Mouse (Mus musculus) forebrain, embryonic 15.5 days (tissue): ENCODE results near the gene Pex7. TPM values are rescaled to one million over a fixed set of nuclear protein-coding genes. Genes with fewer than 3 reads are reported as not detected.
A peak's percentile ranks its signal among the peaks of the same experiment; 100 is the strongest.

Source experiments
- ATAC-seq: fragments of 200-750 bp; cut with Nextera tagmentation; replicated peaks from 2 replicates; pipeline ENCODE4 v1.8.0; 2017; ENCODE audit warnings: mild to moderate bottlenecking, moderate TSS enrichment, moderate library complexity
- H3K27ac ChIP-seq: fragments of 300-500 bp; sonication (generic); replicated peaks from 2 replicates; pipeline ENCODE4 v1.5.1; 2015; ENCODE audit warnings: mild to moderate bottlenecking, inconsistent platforms
- H3K27me3 ChIP-seq: fragments of 300-500 bp; sonication (generic); 2 replicates; pipeline ENCODE4 v1.6.1; 2015; ENCODE audit warnings: inconsistent platforms
- H3K36me3 ChIP-seq: fragments of 300-500 bp; sonication (generic); 2 replicates; pipeline ENCODE4 v1.6.1; 2015; ENCODE audit warnings: mild to moderate bottlenecking, inconsistent platforms
- H3K4me1 ChIP-seq: fragments of 300-500 bp; sonication (generic); 2 replicates; pipeline ENCODE4 v1.6.1; 2015; ENCODE audit warnings: inconsistent platforms
- H3K4me2 ChIP-seq: fragments of 300-500 bp; sonication (generic); replicated peaks from 2 replicates; pipeline ENCODE4 v1.6.1; 2015; ENCODE audit warnings: mild to moderate bottlenecking, inconsistent platforms
- H3K4me3 ChIP-seq: fragments of 300-500 bp; sonication (generic); 2 replicates; pipeline ENCODE4 v1.5.1; 2015; ENCODE audit warnings: mild to moderate bottlenecking, inconsistent platforms
- H3K9ac ChIP-seq: fragments of 300-500 bp; sonication (generic); replicated peaks from 2 replicates; pipeline ENCODE4 v1.6.1; 2015; ENCODE audit warnings: mild to moderate bottlenecking, inconsistent platforms
- H3K9me3 ChIP-seq: fragments of 300-500 bp; sonication (generic); 2 replicates; pipeline ENCODE4 v1.6.1; 2016; ENCODE audit warnings: inconsistent platforms
- WGBS: fragments of 180-500 bp; shearing (Covaris S2); methylation state at CpG from one replicate; pipeline ENCODE4 v1.1.7; 2015; ENCODE audit warnings: mixed read lengths; 5-methylcytosine and 5-hydroxymethylcytosine counted together
- polyA plus RNA-seq: library from polyadenylated mRNA; unstranded; fragments of >200 nt; fragmentation: Nextera tagmentation; extraction: Ambion mirVana; gene quantifications from 2 replicates; pipeline ENCODE4 v1.2.1, GENCODE M21; 2015

The Pex7 gene
- polyA plus RNA-seq, 1 experiment from 2014 or later: 27.7 TPM

DNA sequence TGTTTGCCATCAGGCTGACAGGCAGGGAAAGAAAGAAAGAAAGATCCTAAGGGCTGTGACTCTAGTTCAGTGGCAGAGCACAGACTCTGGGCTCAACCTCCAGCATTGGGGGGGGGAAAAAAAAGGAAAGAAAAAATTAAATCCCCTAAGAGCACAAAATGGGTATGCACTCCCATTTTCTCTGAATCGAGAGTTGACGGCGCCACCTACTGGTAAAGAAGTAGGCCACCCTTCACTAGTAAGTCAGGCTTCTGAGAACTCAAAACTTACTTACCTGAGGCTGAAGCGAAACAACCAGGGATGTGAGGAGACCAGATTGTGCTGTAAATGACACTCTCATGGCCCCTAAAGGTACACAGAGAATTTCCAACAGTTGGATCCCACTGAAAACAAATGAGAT, 13.5 kb downstream of the Pex7 start:
- ATAC-seq: peak; percentile 46; the same call in 1 of the 2 replicates
- Histone ChIP-seq H3K27me3 (no peaks in the 10 kb centered on the region), H3K4me2 (no peak overlapping the region), H3K9me3 (no peaks in the 10 kb centered on the region), H3K9ac (no peak overlapping the region), H3K4me1 (no peaks in the 10 kb centered on the region), H3K4me3 (no peak overlapping the region), H3K36me3 (no peaks in the 10 kb centered on the region), H3K27ac (no peak overlapping the region)
- WGBS: 19% methylated on average over 4 of the region's 4 CpGs

DNA sequence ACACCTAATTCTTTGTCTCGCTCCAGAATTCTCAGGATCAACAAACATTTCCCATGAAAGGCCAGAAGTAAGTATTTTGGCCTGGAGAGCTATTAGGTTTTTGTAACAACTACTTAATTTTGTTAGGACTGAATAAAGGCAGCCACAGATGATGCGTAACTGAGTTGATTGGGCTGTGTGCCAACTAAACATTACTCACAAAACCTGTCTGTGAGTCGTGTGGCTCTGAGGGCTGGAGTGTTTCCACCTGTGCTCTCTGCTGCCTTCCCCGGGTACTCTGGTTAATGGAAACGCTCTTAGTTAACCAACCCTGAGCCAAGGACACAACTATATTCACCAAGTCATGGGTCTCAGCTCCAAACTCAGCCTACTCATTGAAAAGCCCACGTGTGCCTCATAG, 14.3 kb downstream of the Pex7 start:
- H3K4me3 ChIP-seq: no peak overlapping the region
- H3K4me1 ChIP-seq: no peaks in the 10 kb centered on the region
- no peak overlapping the region for H3K4me2 ChIP-seq
- no peaks in the 10 kb centered on the region for H3K36me3 ChIP-seq
- H3K27me3 ChIP-seq: no peaks in the 10 kb centered on the region
- no peaks in the 10 kb centered on the region for H3K9me3 ChIP-seq
- WGBS: 69% methylated on average over 6 of the region's 6 CpGs
- no peak overlapping the region for H3K9ac ChIP-seq
- ATAC-seq: no peak
- no peak overlapping the region for H3K27ac ChIP-seq

DNA sequence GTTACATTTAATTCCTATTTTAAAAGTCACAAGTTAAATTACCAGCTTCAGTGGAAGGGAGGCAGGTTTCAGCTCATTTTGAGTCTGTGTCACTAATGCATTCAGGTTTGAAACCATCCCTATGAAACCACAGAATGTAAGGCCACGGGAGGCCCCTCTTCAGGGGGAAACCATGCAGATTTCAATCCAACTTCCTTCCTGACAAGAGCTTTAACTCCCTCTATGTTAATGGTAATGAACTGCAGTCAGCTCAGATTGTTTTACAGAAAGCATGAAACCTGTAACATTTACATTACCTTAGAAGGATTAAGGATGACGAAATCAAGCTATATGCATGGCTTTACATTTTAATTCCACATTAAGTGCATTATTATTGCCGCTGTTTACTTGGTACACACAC, 15.8 kb downstream of the Pex7 start:
- no peak overlapping the region for H3K4me3 ChIP-seq
- no peaks in the 10 kb centered on the region for H3K36me3 ChIP-seq
- no peaks in the 10 kb centered on the region for H3K9me3 ChIP-seq
- H3K27me3 ChIP-seq: no peaks in the 10 kb centered on the region
- no peaks in the 10 kb centered on the region for H3K4me1 ChIP-seq
- H3K9ac ChIP-seq: no peak overlapping the region
- no peak overlapping the region for H3K27ac ChIP-seq
- 47% methylated on average over 3 of the region's 3 CpGs for WGBS
- H3K4me2 ChIP-seq: no peak overlapping the region
- ATAC-seq: no peak

DNA sequence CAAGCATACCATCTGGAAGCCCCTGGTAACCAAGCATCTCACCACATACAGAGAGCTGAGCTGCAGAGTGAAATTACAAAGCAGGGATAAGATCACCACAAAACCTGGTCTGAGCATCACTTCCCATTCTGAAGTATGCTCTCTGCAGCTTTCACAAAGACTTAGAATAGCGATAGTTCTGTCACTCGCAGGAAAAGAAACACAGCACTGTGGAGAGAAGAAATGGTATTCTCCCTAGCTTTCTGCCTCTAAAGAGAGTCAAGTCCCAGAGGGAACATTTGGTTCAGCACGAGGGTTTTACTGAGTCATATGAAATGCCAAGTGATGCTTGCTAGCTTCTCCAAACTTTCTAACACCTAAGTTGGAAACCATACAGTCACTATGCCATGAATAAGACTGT, 17.6 kb downstream of the Pex7 start:
- Histone ChIP-seq H3K36me3 (no peaks in the 10 kb centered on the region), H3K4me3 (no peak overlapping the region), H3K4me1 (no peaks in the 10 kb centered on the region), H3K9ac (no peak overlapping the region), H3K9me3 (no peaks in the 10 kb centered on the region), H3K27ac (no peak overlapping the region), H3K4me2 (no peak overlapping the region), H3K27me3 (no peaks in the 10 kb centered on the region)
- no peak for ATAC-seq
- 78% methylated on average over 3 of the region's 3 CpGs for WGBS

DNA sequence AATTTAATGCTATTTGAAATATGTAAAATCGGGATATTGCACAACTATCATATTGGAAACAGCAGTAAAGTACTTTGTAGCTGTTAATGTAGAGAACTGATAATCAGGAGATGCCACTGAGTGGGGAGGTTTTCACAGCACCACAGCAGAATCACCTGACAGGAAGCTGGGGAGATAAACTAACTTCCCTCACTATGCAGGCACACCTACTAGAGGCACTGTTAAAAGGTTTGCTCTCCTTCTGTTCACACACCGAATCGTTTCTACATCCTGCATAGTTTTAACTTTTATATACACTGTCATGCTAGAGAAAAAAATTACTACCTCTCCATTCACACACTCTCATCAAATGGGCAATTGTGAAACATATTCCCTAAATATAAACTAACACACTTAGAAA, 21.2 kb downstream of the Pex7 start:
- H3K4me1 ChIP-seq: no peaks in the 10 kb centered on the region
- WGBS: 89% methylated on average over 3 of the region's 3 CpGs
- H3K9ac ChIP-seq: no peak overlapping the region
- H3K36me3 ChIP-seq: no peaks in the 10 kb centered on the region
- no peak overlapping the region for H3K4me3 ChIP-seq
- H3K4me2 ChIP-seq: no peak overlapping the region
- H3K27ac ChIP-seq: no peak overlapping the region
- no peaks in the 10 kb centered on the region for H3K9me3 ChIP-seq
- ATAC-seq: no peak
- H3K27me3 ChIP-seq: no peaks in the 10 kb centered on the region

DNA sequence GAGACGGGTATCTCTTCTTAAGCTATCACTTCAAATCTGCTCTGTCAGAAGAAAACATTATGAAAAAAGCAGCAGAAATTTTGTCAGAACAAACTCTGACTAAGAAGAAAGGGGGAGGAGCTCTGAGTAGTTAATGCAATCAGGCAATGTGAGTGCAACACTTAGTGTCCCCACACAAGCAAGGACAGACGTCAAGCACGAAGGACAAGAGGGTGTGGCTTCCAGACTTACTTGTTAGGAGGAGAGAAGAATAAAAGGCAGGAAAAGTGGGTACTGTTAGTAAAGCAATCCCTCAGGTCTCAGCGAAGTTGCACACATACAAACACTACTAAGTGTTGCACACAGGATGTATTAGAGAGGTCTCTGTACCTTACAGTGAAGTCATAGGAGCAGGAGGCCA, 23.1 kb downstream of the Pex7 start:
- Histone ChIP-seq H3K36me3 (no peaks in the 10 kb centered on the region), H3K9me3 (no peaks in the 10 kb centered on the region), H3K4me2 (no peak overlapping the region), H3K9ac (no peak overlapping the region), H3K4me3 (no peak overlapping the region), H3K27ac (no peak overlapping the region), H3K4me1 (no peaks in the 10 kb centered on the region), H3K27me3 (no peaks in the 10 kb centered on the region)
- ATAC-seq: no peak
- 82% methylated on average over 4 of the region's 4 CpGs for WGBS

DNA sequence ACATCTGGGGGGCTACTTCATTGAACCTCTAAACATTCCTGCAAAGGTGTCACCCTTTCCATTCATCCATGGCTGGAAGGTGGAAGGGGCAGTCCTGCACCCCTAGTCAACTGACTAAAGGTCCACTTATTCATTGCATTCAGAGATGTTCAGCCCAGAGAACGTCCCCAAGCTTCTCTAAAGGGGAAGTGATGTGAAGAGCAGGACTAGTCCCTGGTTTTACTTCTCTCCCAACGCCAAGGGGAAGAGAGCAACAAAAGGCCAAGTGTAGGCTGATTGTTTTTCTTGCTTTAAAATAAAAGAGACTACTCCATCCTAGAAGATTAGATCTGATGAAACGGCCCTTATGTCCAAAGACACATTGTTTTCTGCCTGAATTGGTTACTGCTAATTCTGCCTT, 27.1 kb downstream of the Pex7 start:
- no peaks in the 10 kb centered on the region for H3K9me3 ChIP-seq
- H3K4me3 ChIP-seq: no peak overlapping the region
- ATAC-seq: no peak
- H3K27ac ChIP-seq: no peak overlapping the region
- H3K4me1 ChIP-seq: no peaks in the 10 kb centered on the region
- no peaks in the 10 kb centered on the region for H3K36me3 ChIP-seq
- 67% methylated on average over 3 of the region's 3 CpGs for WGBS
- no peaks in the 10 kb centered on the region for H3K27me3 ChIP-seq
- H3K4me2 ChIP-seq: no peak overlapping the region
- H3K9ac ChIP-seq: no peak overlapping the region

DNA sequence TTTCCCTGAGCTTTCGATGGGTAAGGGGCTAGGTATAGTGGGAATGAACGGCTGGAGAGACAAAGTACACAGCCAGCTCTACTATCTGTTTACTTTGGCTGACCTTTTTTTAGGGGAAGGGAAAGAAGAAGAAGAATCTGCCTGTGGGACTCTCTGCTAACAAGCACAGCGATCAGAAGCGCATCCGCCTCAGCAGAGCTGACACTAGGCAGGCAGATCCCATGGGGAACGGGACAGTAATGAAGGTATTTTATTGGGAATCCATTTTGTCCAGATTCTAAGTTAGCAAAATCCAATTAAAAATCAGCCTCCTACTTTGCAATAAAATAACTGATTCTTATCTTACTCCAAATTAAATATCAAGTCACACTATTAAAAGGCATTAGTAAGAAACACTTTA, 28.3 kb downstream of the Pex7 start:
- Histone ChIP-seq H3K9ac (no peak overlapping the region), H3K4me3 (no peak overlapping the region), H3K36me3 (no peaks in the 10 kb centered on the region), H3K4me1 (no peaks in the 10 kb centered on the region), H3K9me3 (no peaks in the 10 kb centered on the region), H3K4me2 (no peak overlapping the region), H3K27me3 (no peaks in the 10 kb centered on the region), H3K27ac (no peak overlapping the region)
- WGBS: 86% methylated on average over 6 of the region's 6 CpGs
- ATAC-seq: no peak

DNA sequence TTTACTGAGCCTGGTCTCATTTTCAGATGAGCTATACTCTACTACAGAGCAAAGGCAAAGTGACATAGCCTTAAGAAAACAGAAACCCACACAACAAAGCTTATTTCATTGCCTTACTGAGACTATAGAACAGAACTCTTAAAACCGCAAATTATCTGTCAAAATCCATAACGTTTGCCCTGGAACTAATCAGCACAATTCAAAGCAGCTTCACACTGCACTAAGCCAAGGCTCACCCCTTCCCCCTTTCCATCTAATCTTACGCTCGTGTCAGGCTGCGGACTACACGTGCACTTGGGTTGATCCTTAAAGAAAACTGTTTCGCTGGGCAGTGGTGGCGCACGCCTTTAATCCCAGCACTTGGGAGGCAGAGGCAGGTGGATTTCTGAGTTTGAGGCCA, 29.8 kb downstream of the Pex7 start:
- no peak overlapping the region for H3K27ac ChIP-seq
- no peaks in the 10 kb centered on the region for H3K4me1 ChIP-seq
- H3K9ac ChIP-seq: no peak overlapping the region
- H3K36me3 ChIP-seq: no peaks in the 10 kb centered on the region
- no peak for ATAC-seq
- no peaks in the 10 kb centered on the region for H3K27me3 ChIP-seq
- WGBS: 83% methylated on average over 9 of the region's 9 CpGs
- no peaks in the 10 kb centered on the region for H3K9me3 ChIP-seq
- no peak overlapping the region for H3K4me3 ChIP-seq
- H3K4me2 ChIP-seq: no peak overlapping the region

DNA sequence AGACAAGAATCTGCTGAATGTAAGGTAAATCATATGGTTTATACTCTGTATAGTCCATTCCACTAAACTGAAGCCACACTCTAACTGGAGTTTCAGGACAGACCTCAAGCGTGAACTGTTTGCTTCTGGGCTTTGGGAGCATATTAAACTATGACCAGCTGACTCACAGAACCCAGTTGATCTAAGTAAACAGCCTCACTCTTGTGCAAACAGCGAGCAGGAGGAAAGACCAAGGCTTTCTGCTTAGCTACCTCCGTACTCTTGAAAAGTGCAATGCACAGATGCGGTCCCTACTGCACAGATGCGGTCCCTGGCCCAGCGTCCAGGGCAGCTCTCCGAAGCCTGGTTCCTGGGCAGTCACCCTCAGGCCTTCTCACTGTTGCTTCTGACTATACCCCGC, 30.2 kb downstream of the Pex7 start:
- Histone ChIP-seq H3K4me3 (no peak overlapping the region), H3K4me1 (no peaks in the 10 kb centered on the region), H3K27me3 (no peaks in the 10 kb centered on the region), H3K36me3 (no peaks in the 10 kb centered on the region), H3K27ac (no peak overlapping the region), H3K9me3 (no peaks in the 10 kb centered on the region), H3K9ac (no peak overlapping the region), H3K4me2 (no peak overlapping the region)
- no peak for ATAC-seq
- 89% methylated on average over 8 of the region's 8 CpGs for WGBS

DNA sequence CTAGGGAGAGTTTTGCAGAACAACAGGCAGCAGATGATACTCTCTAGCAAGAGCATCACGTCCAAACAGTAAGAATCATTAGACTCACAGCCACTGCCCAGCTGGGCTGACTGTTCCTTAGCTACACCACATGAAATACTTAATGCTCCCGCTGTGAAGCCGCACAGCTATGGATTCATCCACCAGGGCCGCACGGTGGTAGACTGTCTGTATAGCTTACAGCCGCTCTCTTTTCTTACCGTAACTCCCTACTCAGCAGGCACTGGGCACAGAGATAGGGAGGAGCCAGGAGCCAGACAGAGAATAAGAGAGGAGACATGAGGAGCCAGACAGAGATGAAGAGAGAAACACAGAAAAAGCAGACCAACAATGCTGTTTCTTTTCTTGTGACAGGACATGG, 30.8 kb downstream of the Pex7 start:
- Histone ChIP-seq H3K4me3 (no peak overlapping the region), H3K27ac (no peak overlapping the region), H3K36me3 (no peaks in the 10 kb centered on the region), H3K9ac (no peak overlapping the region), H3K27me3 (no peaks in the 10 kb centered on the region), H3K9me3 (no peaks in the 10 kb centered on the region), H3K4me1 (no peaks in the 10 kb centered on the region), H3K4me2 (no peak overlapping the region)
- 51% methylated on average over 7 of the region's 7 CpGs for WGBS
- ATAC-seq: 0 out of 2 replicates have a peak, but pooled peaks have one; percentile 43

DNA sequence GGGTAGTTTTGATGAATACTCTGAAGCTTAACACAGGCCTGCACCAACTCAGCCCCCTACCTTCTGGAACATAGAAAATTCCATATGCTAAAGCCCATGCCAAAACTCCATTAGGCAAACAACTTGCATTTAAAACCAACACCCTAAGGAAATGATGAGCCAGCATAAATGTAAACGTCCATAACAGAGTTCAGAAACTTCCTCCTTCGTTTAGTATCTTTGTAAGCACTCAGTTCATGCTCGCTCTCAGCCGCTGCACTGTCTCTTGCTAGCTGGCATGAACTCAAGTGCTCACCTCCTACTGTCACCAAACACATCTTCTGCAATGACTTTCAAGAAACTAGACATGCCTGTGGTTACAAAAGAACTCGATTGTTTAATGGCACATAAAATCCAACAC, 32.1 kb downstream of the Pex7 start:
- Histone ChIP-seq H3K27ac (no peak overlapping the region), H3K9me3 (no peaks in the 10 kb centered on the region), H3K27me3 (no peaks in the 10 kb centered on the region), H3K9ac (no peak overlapping the region), H3K4me1 (no peaks in the 10 kb centered on the region), H3K4me3 (no peak overlapping the region), H3K4me2 (no peak overlapping the region), H3K36me3 (no peaks in the 10 kb centered on the region)
- no peak for ATAC-seq
- 89% methylated on average over 5 of the region's 5 CpGs for WGBS

DNA sequence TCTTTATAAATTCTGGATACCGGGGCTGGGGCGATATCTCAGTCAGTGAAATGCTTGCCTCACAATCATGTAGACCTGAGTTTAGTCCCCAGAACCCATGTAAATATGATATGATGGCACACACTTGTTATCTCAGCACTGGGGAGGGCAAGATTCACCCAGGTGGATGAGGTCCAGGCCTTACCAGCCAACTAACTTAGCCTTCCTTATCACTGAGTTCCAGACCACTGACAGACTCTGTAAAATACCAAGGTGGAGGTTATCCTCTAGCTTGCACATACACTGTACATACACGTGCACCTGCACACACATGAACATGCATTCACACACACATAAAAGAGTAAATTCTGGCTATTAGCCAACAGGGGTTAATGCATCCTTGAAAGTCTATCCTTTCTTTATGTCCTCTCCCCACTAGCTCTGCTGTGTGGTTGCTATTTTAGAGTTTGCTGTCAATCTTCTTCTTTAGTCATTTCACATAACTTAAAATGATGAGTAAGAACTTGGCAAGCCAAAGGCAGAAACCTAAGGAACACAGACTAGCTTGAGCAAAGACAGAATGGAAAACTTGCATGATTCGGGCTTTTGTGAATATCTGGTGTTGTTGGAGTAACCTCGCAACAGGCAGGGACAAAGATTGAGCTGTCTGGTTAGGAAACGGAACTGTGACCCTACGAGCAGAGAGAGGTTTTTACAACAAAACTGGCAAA, 51.7 kb downstream of the Pex7 start:
- peaks cover 14% of the 10 kb centered on the region for H3K4me1 ChIP-seq
- no peak overlapping the region for H3K27ac ChIP-seq
- no peak for ATAC-seq
- WGBS: 88% methylated on average over 7 of the region's 7 CpGs
- no peak overlapping the region for H3K4me3 ChIP-seq
- no peaks in the 10 kb centered on the region for H3K9me3 ChIP-seq
- H3K9ac ChIP-seq: no peak overlapping the region
- H3K27me3 ChIP-seq: peaks cover 27% of the 10 kb centered on the region
- H3K36me3 ChIP-seq: no peaks in the 10 kb centered on the region
- no peak overlapping the region for H3K4me2 ChIP-seq
